Mouse (Mus musculus): ENCODE data around the gene Cers2. TPM values are rescaled to one million over a fixed set of nuclear protein-coding genes. Genes with fewer than 3 reads are reported as not detected.

The Cers2 gene
- total RNA-seq (2014; fragmentation: Nextera tagmentation), result 199 and 268 TPM in 2 replicates
- total RNA-seq (2017), result 118 and 125 TPM in 2 replicates

DNA sequence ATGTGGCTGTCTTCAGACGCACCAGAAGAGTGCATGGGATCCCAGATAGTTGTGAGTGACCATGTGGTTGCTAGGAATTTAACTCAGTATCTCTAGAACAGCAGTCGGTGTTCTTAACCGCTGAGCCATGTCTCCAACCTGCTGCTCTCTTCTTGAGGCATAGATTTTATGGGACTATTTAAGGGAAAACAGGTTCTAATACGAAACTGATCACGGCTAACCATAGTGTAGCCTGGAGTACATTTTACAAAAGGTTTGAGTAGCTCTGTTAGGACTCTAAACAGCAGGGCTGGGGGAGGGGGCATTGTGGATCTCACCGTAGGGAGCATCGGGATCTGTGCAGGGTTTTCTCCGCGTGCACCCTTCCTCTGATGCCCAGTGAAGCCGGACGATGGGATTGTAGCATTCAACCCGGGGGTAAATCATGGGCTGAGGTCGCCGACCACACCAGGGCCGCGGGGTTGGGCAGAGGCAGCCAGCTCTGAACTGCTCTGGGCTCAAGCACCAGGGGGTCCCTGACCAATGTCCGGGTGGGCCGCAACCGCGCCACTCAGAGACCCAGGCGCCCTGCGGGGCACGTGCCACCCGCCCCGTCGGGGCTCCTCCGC lies at the start of gene Cers2:
Gene Cers2, plus strand, starts transcription at position 306 of the 608 bp plus-strand sequence.
- no peak for ATAC-seq (replicated peaks; ENCODE audit: low FRiP score, low TSS enrichment, poor library complexity, severe bottlenecking)

DNA sequence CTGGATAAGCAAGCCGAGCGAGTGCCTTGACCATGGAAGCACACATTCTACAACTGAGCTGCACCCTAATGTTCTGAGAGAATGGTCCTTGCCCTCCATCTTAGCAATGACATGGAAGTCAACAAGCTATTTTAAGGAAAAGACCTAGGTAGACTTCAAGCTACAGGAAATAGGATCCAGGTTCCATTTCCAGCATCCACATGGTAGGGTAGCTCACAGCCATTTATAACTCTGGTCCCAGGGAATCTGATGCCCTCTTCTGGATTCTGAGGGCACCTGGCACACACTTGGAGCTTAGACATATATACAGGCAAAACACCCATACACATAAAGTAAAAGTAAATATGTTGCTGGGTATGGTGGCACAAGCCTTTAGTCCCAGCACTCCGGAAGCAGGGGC lies 48.5 kb upstream of the Cers2 start:
- no peak for ATAC-seq (replicated peaks; ENCODE audit: low FRiP score, low TSS enrichment, poor library complexity, severe bottlenecking)

DNA sequence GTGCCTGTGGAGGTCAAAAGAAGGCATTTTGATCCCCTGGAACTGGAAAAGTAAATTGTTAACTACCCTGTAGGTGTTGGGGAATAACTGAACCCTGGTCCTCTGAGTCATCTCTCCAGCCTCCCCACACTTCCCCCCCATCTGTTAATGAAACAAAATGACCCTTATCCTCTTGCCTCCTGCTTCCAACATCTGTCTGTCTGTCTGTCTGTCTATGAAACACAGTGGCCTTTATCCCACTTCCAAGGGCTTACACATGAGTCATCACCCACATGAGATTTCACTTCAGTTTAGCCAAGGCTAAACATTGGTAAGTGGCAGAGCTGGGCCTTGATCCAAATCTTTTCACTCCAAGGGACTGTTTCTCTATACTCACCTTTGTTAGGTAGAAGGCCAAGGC lies 46.7 kb upstream of the Cers2 start:
- ATAC-seq (replicated peaks; ENCODE audit: low FRiP score, low TSS enrichment, poor library complexity, severe bottlenecking), result no peak

DNA sequence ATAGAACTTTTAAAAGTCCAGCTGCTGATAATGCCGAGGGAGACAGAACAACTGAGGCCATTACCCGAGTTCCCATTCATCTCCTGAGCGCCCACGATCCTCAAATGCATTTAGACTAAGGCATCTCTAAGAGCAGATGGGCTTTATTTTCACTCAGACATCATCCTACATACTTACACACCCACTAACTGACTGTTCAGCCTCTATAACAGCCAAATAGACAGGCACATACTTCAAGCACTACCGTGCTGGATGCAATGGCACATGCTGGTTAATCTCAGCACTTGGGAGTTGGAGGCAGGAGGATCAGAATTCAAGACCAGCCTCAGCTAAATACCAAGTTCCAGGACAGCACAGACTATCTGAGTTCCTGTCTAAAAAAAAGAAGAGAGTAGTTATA lies 44.8 kb upstream of the Cers2 start:
- ATAC-seq (replicated peaks; ENCODE audit: low FRiP score, low TSS enrichment, poor library complexity, severe bottlenecking), result no peak

- ATAC-seq (replicated peaks; ENCODE audit: low FRiP score, low TSS enrichment, poor library complexity, severe bottlenecking), result no peak
These were observed 43.7 kb upstream of the Cers2 start for GRCm38 (mm10) chr3:95270766-95271364.

DNA sequence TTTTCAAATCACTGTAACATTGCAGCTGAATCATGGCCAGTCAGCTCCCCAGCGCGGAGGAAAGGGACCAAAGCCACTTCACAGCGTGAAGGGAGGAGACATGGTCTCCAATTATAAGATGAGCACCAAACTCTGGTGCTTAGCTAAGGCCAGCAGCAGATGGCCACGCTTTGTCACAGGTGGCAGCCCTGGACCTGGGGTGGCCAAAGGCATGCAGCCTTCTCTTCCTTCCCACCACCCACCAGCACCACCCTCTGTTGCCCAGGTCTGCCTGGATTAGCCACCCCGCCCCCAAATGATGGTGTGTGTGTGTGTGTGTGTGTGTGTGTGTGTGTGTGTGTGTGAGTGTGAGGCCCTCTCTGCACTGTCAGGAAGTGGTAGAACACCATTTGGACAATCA lies 41.1 kb upstream of the Cers2 start:
- ATAC-seq (replicated peaks; ENCODE audit: low FRiP score, low TSS enrichment, poor library complexity, severe bottlenecking), result no peak

DNA sequence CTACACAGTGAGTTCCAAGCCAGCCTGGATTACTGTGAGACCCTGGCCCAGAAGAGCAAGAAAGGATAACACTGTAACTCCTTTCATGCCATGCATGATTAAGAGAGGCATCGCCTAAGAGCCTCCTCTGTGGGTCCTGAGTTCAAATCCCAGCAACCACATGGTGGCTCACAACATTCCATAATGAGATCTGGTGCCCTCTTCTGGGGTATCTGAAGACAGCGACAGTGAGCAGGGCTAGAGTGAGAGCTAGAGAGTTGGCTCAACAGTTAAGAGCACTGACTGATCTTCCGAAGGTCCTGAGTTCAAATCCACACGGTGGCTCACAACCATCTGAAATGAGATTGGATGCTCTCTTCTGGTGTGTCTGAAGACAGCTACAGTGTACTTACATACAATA lies 40.1 kb upstream of the Cers2 start:
- ATAC-seq (replicated peaks; ENCODE audit: low FRiP score, low TSS enrichment, poor library complexity, severe bottlenecking), result no peak

- no peak for ATAC-seq (replicated peaks; ENCODE audit: low FRiP score, low TSS enrichment, poor library complexity, severe bottlenecking)
These were observed 39.4 kb upstream of the Cers2 start for GRCm38 (mm10) chr3:95275161-95275560.

DNA sequence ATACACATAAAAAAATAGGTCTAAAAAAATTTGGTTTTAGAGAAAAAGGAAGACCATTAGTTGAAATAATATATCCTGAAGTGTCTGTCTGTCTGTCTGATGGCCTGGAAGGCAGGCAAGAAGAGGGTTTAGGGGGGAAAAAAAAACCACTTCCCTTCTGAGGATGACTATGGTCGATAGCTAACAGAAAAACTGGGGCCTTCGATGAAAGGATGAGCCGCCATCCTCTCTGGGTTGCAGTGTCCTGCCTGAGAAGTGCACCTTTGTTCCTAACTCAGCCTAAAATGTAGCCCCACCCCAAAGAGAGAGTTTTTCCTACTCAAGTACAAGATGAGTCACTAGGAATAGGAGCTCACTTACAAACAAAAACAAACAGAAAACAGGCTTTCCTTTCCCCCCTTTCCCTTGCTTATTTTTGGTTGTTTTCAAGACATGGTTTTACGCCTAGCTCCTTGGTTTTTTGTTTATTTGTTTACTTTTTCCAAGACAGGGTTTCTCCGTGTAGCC lies 38.1 kb upstream of the Cers2 start:
- no peak for ATAC-seq (replicated peaks; ENCODE audit: low FRiP score, low TSS enrichment, poor library complexity, severe bottlenecking)

DNA sequence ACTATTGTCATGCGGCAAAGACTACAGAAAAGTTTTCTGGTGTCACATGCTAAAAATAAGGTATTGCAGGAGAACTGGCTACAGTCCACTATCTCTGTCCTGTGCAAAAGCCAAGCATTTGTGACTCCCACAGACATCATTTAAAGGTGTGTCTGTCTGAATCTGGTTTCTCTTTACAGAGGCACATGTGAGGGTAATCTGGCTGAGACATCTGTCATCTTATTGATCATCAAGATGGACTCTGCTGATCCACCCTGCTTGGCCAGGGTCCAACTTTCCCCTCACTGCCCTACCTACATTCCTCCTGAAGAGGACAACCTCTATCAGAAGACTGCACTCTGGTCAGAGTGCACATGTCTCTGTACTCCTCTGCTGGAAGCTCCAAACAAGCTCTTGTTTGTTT lies 37.4 kb upstream of the Cers2 start:
- peak; percentile 23; the same call in 1 of the 2 replicates for ATAC-seq (replicated peaks; ENCODE audit: low FRiP score, low TSS enrichment, poor library complexity, severe bottlenecking)

DNA sequence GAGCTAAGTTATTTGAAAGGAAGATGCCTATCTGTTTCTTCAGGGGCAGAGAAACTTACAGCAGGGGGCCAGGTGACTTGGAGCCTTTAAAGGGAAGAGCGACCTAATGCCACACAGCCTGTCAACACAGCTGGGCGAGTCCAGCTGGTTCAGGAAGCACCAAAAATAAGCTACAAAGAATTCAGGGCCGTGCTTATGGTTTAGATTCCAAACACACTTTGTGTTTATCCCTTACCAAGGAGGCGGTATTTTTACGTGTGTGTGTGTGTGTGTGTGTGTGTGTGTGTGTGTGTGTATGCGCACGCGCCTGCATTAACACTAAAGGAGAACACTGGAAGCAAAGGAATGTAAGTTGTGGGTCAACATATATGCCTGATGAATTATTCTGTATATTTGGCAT lies 33.8 kb upstream of the Cers2 start:
- no peak for ATAC-seq (replicated peaks; ENCODE audit: low FRiP score, low TSS enrichment, poor library complexity, severe bottlenecking)

DNA sequence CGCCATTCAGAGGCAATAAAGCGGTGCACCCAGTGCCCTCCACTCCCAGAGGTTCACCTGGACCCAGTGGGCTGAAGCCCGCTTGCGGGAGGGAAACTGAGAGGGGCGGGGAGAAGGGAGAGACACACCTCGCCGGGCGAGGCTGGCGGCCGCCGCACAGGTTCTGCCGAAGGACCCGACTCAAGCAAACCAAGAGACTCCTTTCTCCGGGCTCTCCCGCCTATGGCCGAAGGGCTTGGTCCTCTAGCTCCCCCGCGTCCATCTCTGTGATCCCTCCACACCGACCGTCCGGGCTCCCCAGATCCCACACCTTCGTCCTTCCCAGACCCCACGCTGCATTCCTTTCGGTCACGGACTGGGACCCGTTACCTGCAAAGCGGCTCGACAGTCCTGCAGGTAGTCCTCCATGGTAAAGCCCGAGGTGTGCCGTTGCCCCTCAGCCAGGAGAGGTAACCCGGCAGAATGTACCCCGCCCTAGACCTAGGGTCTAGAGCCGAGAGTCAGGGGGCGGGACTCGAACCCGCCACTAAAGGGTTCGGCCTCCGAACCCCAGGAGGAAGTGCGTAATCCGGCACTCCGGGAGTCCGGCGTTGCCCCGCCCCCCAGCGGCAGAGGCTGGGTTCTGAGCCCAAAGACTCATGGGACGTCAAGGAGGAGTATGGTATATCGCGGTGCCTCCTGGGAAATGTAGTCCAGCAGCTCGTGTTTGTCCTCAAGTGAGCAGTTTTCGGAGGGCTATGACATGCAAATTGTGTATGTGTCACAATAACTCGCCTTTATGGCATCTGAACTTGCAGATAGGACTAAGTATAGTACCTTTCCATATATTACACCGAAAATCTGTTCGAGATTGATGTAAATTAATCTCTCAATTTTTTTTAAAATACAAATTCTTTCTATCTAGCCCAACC lies 33.1 kb upstream of the Cers2 start, which contains the start of the genes Mindy1 and Prune1:
Gene Mindy1, plus strand, starts transcription at position 130 of the 911 bp plus-strand sequence.
Gene Prune1, minus strand, starts transcription at position 861 of the 911 bp plus-strand sequence.
- ATAC-seq (replicated peaks; ENCODE audit: low FRiP score, low TSS enrichment, poor library complexity, severe bottlenecking), result peak; percentile 75

- peak; percentile 7; the same call in 1 of the 2 replicates for ATAC-seq (replicated peaks; ENCODE audit: low FRiP score, low TSS enrichment, poor library complexity, severe bottlenecking)
These were observed 32.2 kb upstream of the Cers2 start for GRCm38 (mm10) chr3:95282381-95282864.

DNA sequence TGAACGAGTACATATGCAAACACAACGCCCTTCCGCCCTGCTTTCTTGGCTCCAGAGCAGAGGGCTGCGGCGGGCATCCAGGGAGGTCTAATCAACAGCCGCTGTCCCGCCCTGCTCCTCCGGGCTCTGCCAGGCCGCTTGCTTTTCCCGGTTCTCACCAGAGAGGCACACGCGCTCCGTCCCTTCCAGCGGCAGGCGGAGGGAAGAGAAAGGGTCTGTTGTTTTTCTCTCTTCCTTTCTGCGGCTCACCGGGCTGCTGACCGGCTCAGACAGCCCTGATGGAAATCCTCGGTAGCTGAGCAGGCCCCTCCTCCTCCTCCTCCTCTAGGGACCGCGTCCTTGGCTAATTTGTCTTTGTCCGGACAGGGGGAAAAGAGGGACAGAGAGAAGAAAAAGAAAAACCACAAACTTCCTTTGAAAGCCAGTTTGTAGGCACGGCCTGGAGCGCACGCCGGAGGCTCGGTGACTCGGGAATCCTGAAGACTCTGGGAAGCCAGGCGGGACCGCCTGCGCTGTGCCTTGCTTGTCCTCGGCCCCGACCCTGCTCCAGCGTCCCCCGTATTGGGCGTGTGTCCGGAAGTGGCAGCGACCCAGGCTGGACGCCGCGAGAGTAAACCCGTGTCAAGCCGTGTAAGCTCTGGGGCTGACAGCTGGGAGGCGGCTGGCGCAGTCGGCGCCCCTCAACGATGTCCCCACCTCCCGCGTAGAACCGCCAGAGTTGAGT lies 31.6 kb upstream of the Cers2 start:
- peak; percentile 56 for ATAC-seq (replicated peaks; ENCODE audit: low FRiP score, low TSS enrichment, poor library complexity, severe bottlenecking)

DNA sequence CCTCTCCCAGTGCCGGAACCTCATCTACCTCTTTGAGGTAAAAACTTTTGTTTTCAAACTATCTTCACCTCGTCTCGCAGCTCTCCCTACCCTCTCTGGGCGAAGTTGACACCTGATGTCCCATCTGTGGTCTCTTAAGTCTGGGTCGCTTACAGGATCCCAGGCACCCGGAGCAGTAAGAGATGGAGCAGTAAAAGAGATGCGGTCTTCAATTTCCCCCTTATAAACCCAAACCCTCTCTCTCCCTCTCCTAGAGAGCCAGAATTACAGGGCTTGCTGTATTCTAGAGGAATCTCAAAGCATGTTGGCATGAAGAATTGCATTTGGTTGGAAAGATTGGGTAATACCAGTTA lies 31.0 kb upstream of the Cers2 start:
- no peak for ATAC-seq (replicated peaks; ENCODE audit: low FRiP score, low TSS enrichment, poor library complexity, severe bottlenecking)

DNA sequence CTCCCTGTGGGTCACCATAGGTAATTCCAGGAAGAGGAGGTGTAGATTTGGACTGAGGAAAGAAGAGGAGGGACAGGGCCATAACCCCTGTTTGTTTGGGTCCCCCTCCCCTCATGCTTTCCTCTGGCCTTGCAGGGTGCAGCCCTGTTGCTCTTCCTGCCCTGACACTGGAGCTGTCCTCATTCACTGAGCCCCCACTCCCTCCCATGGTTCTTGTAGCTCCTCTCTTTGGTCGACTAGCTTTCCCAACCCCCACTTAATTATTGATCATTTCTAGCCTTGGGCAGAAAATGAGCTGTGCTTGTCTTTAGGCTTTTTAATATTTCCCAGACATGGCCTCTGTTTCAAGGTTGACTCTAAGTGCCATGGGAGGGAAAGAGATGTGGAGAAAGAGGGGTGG lies 30.5 kb upstream of the Cers2 start:
- no peak for ATAC-seq (replicated peaks; ENCODE audit: low FRiP score, low TSS enrichment, poor library complexity, severe bottlenecking)

GRCm38 (mm10) chr3:95284501-95285281 lies 29.9 kb upstream of the Cers2 start:
- ATAC-seq (replicated peaks; ENCODE audit: low FRiP score, low TSS enrichment, poor library complexity, severe bottlenecking), result no peak

DNA sequence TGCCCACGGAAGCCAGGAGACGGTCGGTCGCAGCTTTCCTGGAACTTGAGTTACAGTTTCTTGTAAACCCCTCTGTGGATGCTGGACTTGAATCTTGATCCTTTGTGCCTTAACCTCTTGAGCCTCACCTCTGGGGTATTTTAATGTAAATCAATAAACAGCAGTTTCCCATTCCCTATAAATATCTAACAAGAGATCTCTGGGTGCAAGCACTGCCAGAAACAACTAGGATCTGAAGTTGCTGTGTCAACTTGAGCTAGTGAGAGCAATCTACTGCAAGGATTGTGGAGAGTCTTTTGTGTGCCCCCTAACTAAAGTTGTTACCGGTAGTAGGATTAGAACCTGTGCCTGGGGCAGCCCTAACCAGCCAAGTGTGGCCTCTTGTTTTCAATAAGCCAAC lies 29.2 kb upstream of the Cers2 start:
- no peak for ATAC-seq (replicated peaks; ENCODE audit: low FRiP score, low TSS enrichment, poor library complexity, severe bottlenecking)

- no peak for ATAC-seq (replicated peaks; ENCODE audit: low FRiP score, low TSS enrichment, poor library complexity, severe bottlenecking)
These were observed 28.6 kb upstream of the Cers2 start for GRCm38 (mm10) chr3:95286011-95286410.

Measured in megakaryocyte-erythroid progenitor cell, adult 5-6 weeks (primary cell).